Mouse (Mus musculus): ENCODE results near the gene Twistnb. TPM values are rescaled to one million over a fixed set of nuclear protein-coding genes. Genes with fewer than 3 reads are reported as not detected.
A peak's percentile ranks its signal among the peaks of the same experiment; 100 is the strongest.

Gene Twistnb
- polyA plus RNA-seq (2012; rRNA removed): 42.5 and 77.1 TPM in 2 replicates

GRCm38 (mm10) chr12:33429387-33430160, at the start of gene Twistnb:
Gene Twistnb (plus strand): TSS chr12:33429635.
- TF ChIP-seq POLR2A (IDR thresholded peaks at IDR 0.05; ENCODE audit: low read depth, low read length) (peak; percentile 49), CTCF (IDR thresholded peaks at IDR 0.05; ENCODE audit: extremely low read depth, insufficient read depth, insufficient read length, insufficient replicate concordance) (peak; percentile 37; the same call in 1 of the 2 replicates)
- H3K4me1 ChIP-seq (ENCODE audit: control insufficient read depth, insufficient read depth, insufficient read length): no peaks in the 10 kb centered on the region
- WGBS: under 1% methylated on average over 66 of the region's 66 CpGs
- no peaks in the 10 kb centered on the region for H3K27me3 ChIP-seq (ENCODE audit: control insufficient read depth, insufficient read depth, low read length)
- peak; percentile 94 to 96 for DNase-seq (ENCODE audit: low read depth in 1 of 2, low spot score in 2 of 2)
- H3K36me3 ChIP-seq (ENCODE audit: control insufficient read depth, insufficient read depth, low read length): no peaks in the 10 kb centered on the region
- peak within 1 kb of the TSS; percentile 85 for H3K27ac ChIP-seq (ENCODE audit: insufficient read depth, low read length)
- H3K4me3 ChIP-seq (ENCODE audit: extremely low read depth, insufficient read depth, insufficient read length): peak within 1 kb of the TSS; percentile 94

DNA sequence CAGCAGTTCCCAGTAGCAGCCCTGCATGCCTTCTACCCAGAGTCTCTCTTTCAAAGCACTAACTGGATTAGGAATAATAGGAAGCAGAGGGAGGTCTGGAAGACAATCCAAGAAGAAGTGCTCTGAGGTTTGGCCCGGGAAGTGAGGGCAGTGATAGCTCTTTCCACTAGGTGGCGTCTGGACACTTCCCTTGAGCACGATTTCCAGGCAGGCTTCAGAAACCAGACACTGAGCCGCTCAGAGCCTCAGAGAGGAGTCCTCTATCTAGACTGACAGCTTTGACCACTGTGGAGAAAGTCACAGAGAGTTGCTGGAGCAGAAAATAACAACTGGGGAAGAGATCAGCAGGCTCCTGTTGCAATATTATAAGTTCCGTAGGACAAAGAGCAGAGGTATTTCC, 40.6 kb upstream of the Twistnb start:
- Histone ChIP-seq H3K27ac (ENCODE audit: insufficient read depth, low read length) (no peak overlapping the region), H3K36me3 (ENCODE audit: control insufficient read depth, insufficient read depth, low read length) (no peaks in the 10 kb centered on the region), H3K4me3 (ENCODE audit: extremely low read depth, insufficient read depth, insufficient read length) (no peak overlapping the region), H3K27me3 (ENCODE audit: control insufficient read depth, insufficient read depth, low read length) (no peaks in the 10 kb centered on the region), H3K4me1 (ENCODE audit: control insufficient read depth, insufficient read depth, insufficient read length) (no peaks in the 10 kb centered on the region)
- TF ChIP-seq POLR2A (IDR thresholded peaks at IDR 0.05; ENCODE audit: low read depth, low read length) (no peak), CTCF (IDR thresholded peaks at IDR 0.05; ENCODE audit: extremely low read depth, insufficient read depth, insufficient read length, insufficient replicate concordance) (peak; percentile 68; the same call in 1 of the 2 replicates)
- 19% methylated on average over 5 of the region's 5 CpGs for WGBS
- DNase-seq (ENCODE audit: low read depth in 1 of 2, low spot score in 2 of 2): peak in 1 of 2 experiments; percentile 45

- no peak for DNase-seq (ENCODE audit: low read depth in 1 of 2, low spot score in 2 of 2)
- no peaks in the 10 kb centered on the region for H3K36me3 ChIP-seq (ENCODE audit: control insufficient read depth, insufficient read depth, low read length)
- TF ChIP-seq CTCF (IDR thresholded peaks at IDR 0.05; ENCODE audit: extremely low read depth, insufficient read depth, insufficient read length, insufficient replicate concordance): no peak
- no peak for TF ChIP-seq POLR2A (IDR thresholded peaks at IDR 0.05; ENCODE audit: low read depth, low read length)
- H3K4me3 ChIP-seq (ENCODE audit: extremely low read depth, insufficient read depth, insufficient read length): no peak overlapping the region
- WGBS: 24% methylated on average over 2 of the region's 2 CpGs
- no peaks in the 10 kb centered on the region for H3K4me1 ChIP-seq (ENCODE audit: control insufficient read depth, insufficient read depth, insufficient read length)
- H3K27ac ChIP-seq (ENCODE audit: insufficient read depth, low read length): no peak overlapping the region
- no peaks in the 10 kb centered on the region for H3K27me3 ChIP-seq (ENCODE audit: control insufficient read depth, insufficient read depth, low read length)
These were observed 38.4 kb upstream of the Twistnb start for GRCm38 (mm10) chr12:33390844-33391560.

- TF ChIP-seq POLR2A (IDR thresholded peaks at IDR 0.05; ENCODE audit: low read depth, low read length): no peak
- no peak for TF ChIP-seq CTCF (IDR thresholded peaks at IDR 0.05; ENCODE audit: extremely low read depth, insufficient read depth, insufficient read length, insufficient replicate concordance)
- WGBS: 39% methylated on average over 24 of the region's 24 CpGs
- no peaks in the 10 kb centered on the region for H3K36me3 ChIP-seq (ENCODE audit: control insufficient read depth, insufficient read depth, low read length)
- H3K27ac ChIP-seq (ENCODE audit: insufficient read depth, low read length): no peak within 1 kb of the TSS
- H3K4me1 ChIP-seq (ENCODE audit: control insufficient read depth, insufficient read depth, insufficient read length): no peaks in the 10 kb centered on the region
- H3K27me3 ChIP-seq (ENCODE audit: control insufficient read depth, insufficient read depth, low read length): no peaks in the 10 kb centered on the region
- H3K4me3 ChIP-seq (ENCODE audit: extremely low read depth, insufficient read depth, insufficient read length): no peak within 1 kb of the TSS
- DNase-seq (ENCODE audit: low read depth in 1 of 2, low spot score in 2 of 2): no peak
These were observed 34.4 kb upstream of the Twistnb start, which contains the start of gene Efcab10 for GRCm38 (mm10) chr12:33394804-33395623. Gene Efcab10 (plus strand): TSS chr12:33394854.

GRCm38 (mm10) chr12:33403265-33403693, 26.2 kb upstream of the Twistnb start:
- Histone ChIP-seq H3K4me1 (ENCODE audit: control insufficient read depth, insufficient read depth, insufficient read length) (no peaks in the 10 kb centered on the region), H3K27ac (ENCODE audit: insufficient read depth, low read length) (no peak overlapping the region), H3K36me3 (ENCODE audit: control insufficient read depth, insufficient read depth, low read length) (no peaks in the 10 kb centered on the region), H3K27me3 (ENCODE audit: control insufficient read depth, insufficient read depth, low read length) (no peaks in the 10 kb centered on the region), H3K4me3 (ENCODE audit: extremely low read depth, insufficient read depth, insufficient read length) (no peak overlapping the region)
- 16% methylated on average over 7 of the region's 7 CpGs for WGBS
- DNase-seq (ENCODE audit: low read depth in 1 of 2, low spot score in 2 of 2): no peak
- TF ChIP-seq CTCF (IDR thresholded peaks at IDR 0.05; ENCODE audit: extremely low read depth, insufficient read depth, insufficient read length, insufficient replicate concordance): no peak
- no peak for TF ChIP-seq POLR2A (IDR thresholded peaks at IDR 0.05; ENCODE audit: low read depth, low read length)

DNA sequence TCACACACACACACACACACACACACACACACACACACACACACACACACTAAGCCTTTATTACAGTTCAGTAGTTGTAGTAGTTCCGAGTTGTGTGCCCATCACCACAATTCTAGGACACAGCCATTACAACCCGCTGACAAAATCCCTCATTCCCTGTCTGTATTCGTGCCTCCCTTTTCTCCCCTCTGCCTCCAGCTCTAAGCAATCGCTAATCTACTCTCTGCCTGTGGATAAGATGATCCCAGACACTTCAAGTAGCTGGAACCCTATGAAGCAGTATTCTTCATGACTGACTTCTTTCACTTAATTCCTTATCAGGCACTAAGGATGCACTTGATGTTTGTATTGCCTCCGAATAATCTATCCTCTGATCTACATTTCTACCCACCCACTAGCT, 24.4 kb upstream of the Twistnb start:
- H3K27ac ChIP-seq (ENCODE audit: insufficient read depth, low read length): no peak overlapping the region
- WGBS: 90% methylated on average over 5 of the region's 5 CpGs
- no peaks in the 10 kb centered on the region for H3K4me1 ChIP-seq (ENCODE audit: control insufficient read depth, insufficient read depth, insufficient read length)
- H3K36me3 ChIP-seq (ENCODE audit: control insufficient read depth, insufficient read depth, low read length): no peaks in the 10 kb centered on the region
- no peak for DNase-seq (ENCODE audit: low read depth in 1 of 2, low spot score in 2 of 2)
- no peak overlapping the region for H3K4me3 ChIP-seq (ENCODE audit: extremely low read depth, insufficient read depth, insufficient read length)
- TF ChIP-seq POLR2A (IDR thresholded peaks at IDR 0.05; ENCODE audit: low read depth, low read length) (no peak), CTCF (IDR thresholded peaks at IDR 0.05; ENCODE audit: extremely low read depth, insufficient read depth, insufficient read length, insufficient replicate concordance) (no peak)
- H3K27me3 ChIP-seq (ENCODE audit: control insufficient read depth, insufficient read depth, low read length): no peaks in the 10 kb centered on the region
